ENCODE assay signal across 32 mouse cellular contexts in genomic region chr6:36812666-36813515, GRCm38 (mm10). TPM values are rescaled to one million over a fixed set of nuclear protein-coding genes. Genes with fewer than 3 reads are reported as not detected.
DNase-seq lines count a peak whose midpoint lies in the region; ATAC-seq and TF ChIP-seq lines count a peak whose summit lies in the region.
"Had no signal": no experiment of that assay in that cellular context is flagged by ENCODE, and none has a peak within 500 bp of the region (broad histone marks: within the 10 kb centered on the region; RNA-seq: fewer than 3 reads in every experiment).

No protein-coding gene starts in this region.

- no peak for ATAC-seq in intestine, postnatal 0 days
- no peak for ATAC-seq in intestine, embryonic 16.5 days
- ATAC-seq in lung, postnatal 0 days = no peak
- ATAC-seq in inflammation-experienced regulatory T-cells, adult 6 months = no peak
- ATAC-seq: intestine, embryonic 15.5 days; midbrain, embryonic 13.5 days; Patski had no signal

- no peak overlapping the region for H3K27ac ChIP-seq in intestine, postnatal 0 days (ENCODE audit: low read depth, low read length)
- no peak overlapping the region for H3K27ac ChIP-seq in intestine, embryonic 16.5 days (ENCODE audit: low read length)
- H3K27ac ChIP-seq in lung, postnatal 0 days (ENCODE audit: low read length) = no peak overlapping the region
- peak overlapping the region; percentile 84 for H3K27ac ChIP-seq in embryonic fibroblast, embryonic 13.5 days (ENCODE audit: insufficient read depth, low read length)
- H3K27ac ChIP-seq: embryonic facial prominence, embryonic 13.5 days; forebrain, embryonic 12.5 days; heart, embryonic 13.5 days; hindbrain, embryonic 15.5 days; intestine, embryonic 15.5 days; liver, embryonic 14.5 days; midbrain, embryonic 13.5 days; stomach, embryonic 15.5 days had no signal

- H3K9me3 ChIP-seq in intestine, postnatal 0 days (ENCODE audit: control insufficient read depth) = no peaks in the 10 kb centered on the region
- H3K9me3 ChIP-seq in intestine, embryonic 16.5 days (ENCODE audit: control insufficient read depth, low read length) = no peaks in the 10 kb centered on the region
- H3K9me3 ChIP-seq in lung, postnatal 0 days (ENCODE audit: low read length) = no peaks in the 10 kb centered on the region
- H3K9me3 ChIP-seq: embryonic facial prominence, embryonic 13.5 days; forebrain, embryonic 12.5 days; heart, embryonic 13.5 days; hindbrain, embryonic 15.5 days; intestine, embryonic 15.5 days; midbrain, embryonic 13.5 days; stomach, embryonic 15.5 days had no signal

- TF ChIP-seq POLR2A in embryonic fibroblast, embryonic 13.5 days (IDR thresholded peaks at IDR 0.05; ENCODE audit: low read depth, low read length) = no peak

- H3K27me3 ChIP-seq in intestine, postnatal 0 days (replicated peaks; ENCODE audit: control insufficient read depth, insufficient read depth, low read length) = 0 out of 2 replicates have a peak, but pooled peaks cover 4% of the 10 kb centered on the region
- no peaks in the 10 kb centered on the region for H3K27me3 ChIP-seq in intestine, embryonic 16.5 days (replicated peaks; ENCODE audit: control insufficient read depth, insufficient read depth, low read length)
- no peaks in the 10 kb centered on the region for H3K27me3 ChIP-seq in lung, postnatal 0 days (replicated peaks; ENCODE audit: insufficient read depth, low read length)
- H3K27me3 ChIP-seq: embryonic facial prominence, embryonic 13.5 days; heart, embryonic 13.5 days; hindbrain, embryonic 15.5 days; intestine, embryonic 15.5 days; stomach, embryonic 15.5 days had no signal

- DNase-seq in lung, postnatal 0 days (ENCODE audit: low spot score) = no peak
- DNase-seq in lung, postnatal 14 days = no peak
- peak; percentile 58 for DNase-seq in Muller cell, postnatal 12 days (ENCODE audit: inconsistent ontology term)
- DNase-seq: adrenal gland, postnatal 36 days; B cell, adult 2 months; cerebellum, adult 2 months; cerebellum, postnatal 25 days; gastrocnemius, postnatal 10 days; heart, postnatal 10 days; kidney, adult 9 months; kidney, postnatal 14 days; layer of hippocampus, postnatal 36 days; liver; lung, adult 2 months; lung, postnatal 4 days; right cerebral cortex, postnatal 25 days; thymus, postnatal 25 days had no signal

- no peak overlapping the region for H3K9ac ChIP-seq in intestine, postnatal 0 days (ENCODE audit: low read depth, low read length)
- H3K9ac ChIP-seq in intestine, embryonic 16.5 days (ENCODE audit: low read depth, low read length) = no peak overlapping the region
- H3K9ac ChIP-seq in lung, postnatal 0 days (replicated peaks; ENCODE audit: low read depth) = no peak overlapping the region
- H3K9ac ChIP-seq: embryonic facial prominence, embryonic 13.5 days; forebrain, embryonic 12.5 days; heart, embryonic 13.5 days; hindbrain, embryonic 15.5 days; intestine, embryonic 15.5 days; liver, embryonic 14.5 days; midbrain, embryonic 13.5 days; stomach, embryonic 15.5 days had no signal

- H3K4me2 ChIP-seq in intestine, postnatal 0 days (replicated peaks; ENCODE audit: low read depth) = no peak overlapping the region
- no peak overlapping the region for H3K4me2 ChIP-seq in intestine, embryonic 16.5 days (ENCODE audit: low read depth, low read length)
- H3K4me2 ChIP-seq in lung, postnatal 0 days (replicated peaks; ENCODE audit: low read depth, low read length) = no peak overlapping the region
- H3K4me2 ChIP-seq: embryonic facial prominence, embryonic 13.5 days; forebrain, embryonic 12.5 days; heart, embryonic 13.5 days; hindbrain, embryonic 15.5 days; intestine, embryonic 15.5 days; midbrain, embryonic 13.5 days; stomach, embryonic 15.5 days had no signal

- H3K4me3 ChIP-seq in intestine, postnatal 0 days (ENCODE audit: low read depth, low read length) = no peak overlapping the region
- no peak overlapping the region for H3K4me3 ChIP-seq in intestine, embryonic 16.5 days (ENCODE audit: low read length)
- no peak overlapping the region for H3K4me3 ChIP-seq in lung, postnatal 0 days (ENCODE audit: low read depth, low read length)
- H3K4me3 ChIP-seq in embryonic fibroblast, embryonic 13.5 days (ENCODE audit: insufficient read depth, low read length) = no peak overlapping the region
- H3K4me3 ChIP-seq: embryonic facial prominence, embryonic 13.5 days; erythroblast, embryonic 14.5 days; forebrain, embryonic 12.5 days; heart, embryonic 13.5 days; hindbrain, embryonic 15.5 days; intestine, embryonic 15.5 days; megakaryocyte, embryonic 14.5 days; midbrain, embryonic 13.5 days; stomach, embryonic 15.5 days had no signal

- 62% methylated on average over 7 of the region's 7 CpGs for WGBS in intestine, postnatal 0 days
- 49% methylated on average over 7 of the region's 7 CpGs for WGBS in intestine, embryonic 16.5 days
- WGBS in lung, postnatal 0 days = 52% methylated on average over 7 of the region's 7 CpGs

- no peaks in the 10 kb centered on the region for H3K36me3 ChIP-seq in intestine, postnatal 0 days (ENCODE audit: control insufficient read depth, insufficient read depth)
- no peaks in the 10 kb centered on the region for H3K36me3 ChIP-seq in intestine, embryonic 16.5 days (ENCODE audit: control insufficient read depth, insufficient read depth, low read length)
- no peaks in the 10 kb centered on the region for H3K36me3 ChIP-seq in lung, postnatal 0 days (ENCODE audit: insufficient read depth, low read length)
- H3K36me3 ChIP-seq: embryonic facial prominence, embryonic 13.5 days; forebrain, embryonic 12.5 days; heart, embryonic 13.5 days; hindbrain, embryonic 15.5 days; intestine, embryonic 15.5 days; midbrain, embryonic 13.5 days; stomach, embryonic 15.5 days had no signal

- no peak for TF ChIP-seq EP300 in lung, postnatal 0 days (IDR thresholded peaks at IDR 0.05)

- TF ChIP-seq CTCF in intestine, postnatal 0 days (IDR thresholded peaks at IDR 0.05; ENCODE audit: low read depth) = peak; percentile 18; the same call in 1 of the 2 replicates
- TF ChIP-seq CTCF in lung, postnatal 0 days (IDR thresholded peaks at IDR 0.05) = peak; percentile 13; the same call in 1 of the 2 replicates
- no peak for TF ChIP-seq CTCF in embryonic fibroblast, embryonic 13.5 days (IDR thresholded peaks at IDR 0.05; ENCODE audit: borderline replicate concordance, insufficient read depth, low read length)

- H3K4me1 ChIP-seq in intestine, postnatal 0 days (replicated peaks; ENCODE audit: control insufficient read depth, insufficient read depth, low read length) = no peaks in the 10 kb centered on the region
- H3K4me1 ChIP-seq in intestine, embryonic 16.5 days (ENCODE audit: control insufficient read depth, insufficient read depth, low read length) = peaks cover 14% of the 10 kb centered on the region
- H3K4me1 ChIP-seq in lung, postnatal 0 days (ENCODE audit: insufficient read depth, low read depth, low read length) = peaks cover 5% of the 10 kb centered on the region; the same call in 1 of the 2 replicates
- peaks cover 8% of the 10 kb centered on the region for H3K4me1 ChIP-seq in embryonic fibroblast, embryonic 13.5 days (ENCODE audit: control insufficient read depth, insufficient read depth, low read length)
- H3K4me1 ChIP-seq: megakaryocyte, embryonic 14.5 days; stomach, embryonic 15.5 days had no signal

RNA-seq across cellular contexts. Expression of gene Ptn, which starts 2.9 kb away (rescaled TPM):
- 120 and 128 TPM in 2 replicates for polyA plus RNA-seq in intestine, postnatal 0 days (2015; fragmentation: Nextera tagmentation; extraction: Ambion mirVana)
- polyA plus RNA-seq in intestine, embryonic 16.5 days (2015; fragmentation: Nextera tagmentation; extraction: Ambion mirVana) = 198 and 222 TPM in 2 replicates
- 15.6 and 17.5 TPM in 2 replicates for polyA plus RNA-seq in lung, postnatal 0 days (2015; fragmentation: Nextera tagmentation; extraction: Ambion mirVana)
- 706 and 1,598 TPM in 2 replicates for polyA plus RNA-seq in embryonic fibroblast, embryonic 13.5 days (2011; ENCODE audit: insufficient read length, low read depth, missing spikeins)
- under 1 TPM in 1 of 3 experiments, not detected in 2; 0.38 TPM for polyA plus RNA-seq in inflammation-experienced regulatory T-cells, adult 6 months (2017; shearing (Covaris generic))
- polyA plus RNA-seq: erythroblast, embryonic 14.5 days; Patski had no signal

Comparison
In these comparisons a context has a peak if more than half of its experiments do, and no peak if none do; other contexts are left out.
1. RNA of gene Ptn, which starts 2.9 kb away (polyA plus RNA-seq): 706 to 1,598 TPM in embryonic fibroblast, embryonic 13.5 days, 198 to 222 TPM in intestine, embryonic 16.5 days, 120 to 128 TPM in intestine, postnatal 0 days and 15.6 to 17.5 TPM in lung, postnatal 0 days; 0.38 TPM in inflammation-experienced regulatory T-cells, adult 6 months; every median in the first group is over 10 times any median in the second.